Mouse (Mus musculus): ENCODE measurements around the gene Dnm3.

Gene Dnm3

GRCm38 (mm10) chr1:162209010-162209409 is 268.8 kb downstream of the Dnm3 start:
- DNase-seq (ENCODE audit: low spot score in 2 of 2), result no peak

DNA sequence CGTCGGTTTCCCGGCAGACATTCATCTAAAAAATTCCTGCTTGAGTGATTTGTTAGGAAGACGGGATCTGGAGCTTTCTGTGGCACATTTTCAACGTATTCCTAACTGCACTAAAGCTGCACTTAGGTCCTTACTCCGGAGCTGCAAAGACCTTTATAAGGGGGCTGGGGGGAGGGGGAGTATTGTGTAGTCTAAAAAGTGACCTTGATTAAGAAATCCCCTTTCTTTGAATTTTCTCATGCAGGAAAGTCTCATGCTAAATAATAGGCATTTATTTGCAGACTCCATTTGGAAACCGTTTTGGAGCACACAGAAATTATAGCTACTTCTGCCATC is 270.2 kb downstream of the Dnm3 start:
- no peak for DNase-seq (ENCODE audit: low spot score in 2 of 2)

DNA sequence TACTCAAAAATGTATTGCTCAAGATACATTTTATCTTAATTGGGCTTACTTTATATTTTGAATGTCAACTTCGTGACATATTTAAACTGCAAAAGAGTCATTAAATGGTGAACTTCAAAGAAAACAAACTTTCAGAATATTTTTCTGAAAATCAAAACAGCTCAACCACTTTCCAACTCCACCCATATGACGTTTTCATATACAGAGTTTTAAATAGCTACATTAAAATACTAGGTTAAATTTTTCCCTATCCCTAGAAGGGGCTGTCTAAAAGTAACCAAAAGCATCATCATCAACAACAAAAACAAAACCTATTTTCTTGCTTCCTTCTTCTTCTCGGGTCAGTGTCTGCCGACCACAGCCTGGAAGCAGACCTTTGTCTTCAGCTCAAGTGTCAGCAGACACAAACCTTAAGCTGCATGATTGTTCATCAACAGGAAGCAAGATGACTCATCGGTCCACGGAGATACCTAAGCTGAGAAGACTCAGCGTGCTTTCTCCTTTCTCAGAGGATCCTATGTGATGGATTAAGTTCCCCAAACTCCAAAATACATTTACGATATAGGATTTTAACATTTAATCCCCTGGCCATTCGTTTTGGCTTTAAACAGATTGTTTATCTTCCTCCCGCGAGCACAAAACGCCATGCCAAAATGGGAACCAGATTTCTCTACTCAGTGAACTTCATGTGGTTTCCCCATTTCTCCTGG is 270.7 kb downstream of the Dnm3 start:
- DNase-seq (ENCODE audit: low spot score in 2 of 2), result no peak

- no peak for DNase-seq (ENCODE audit: low spot score in 2 of 2)
Measured at GRCm38 (mm10) chr1:162202465-162203348, 275.1 kb downstream of the Dnm3 start.

DNA sequence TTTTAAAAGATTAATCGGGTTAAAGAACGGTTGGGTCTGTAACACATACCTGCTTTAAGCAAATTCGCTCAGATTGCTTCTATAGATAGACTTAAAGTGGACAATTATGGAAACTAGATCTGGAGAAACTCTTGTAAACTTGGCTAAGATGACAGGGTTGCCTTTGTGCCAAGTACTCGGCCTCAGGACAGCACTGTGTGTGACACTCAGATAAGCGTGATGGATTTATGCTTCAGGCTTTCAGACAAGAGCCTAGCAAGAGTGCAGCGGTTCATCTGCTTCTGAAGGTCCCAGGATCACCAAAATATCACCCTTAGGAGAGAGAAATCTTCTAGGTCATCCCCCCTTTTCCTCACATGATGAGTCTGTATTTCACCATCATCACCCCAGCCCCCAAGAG is 277.4 kb downstream of the Dnm3 start:
- DNase-seq (ENCODE audit: low spot score in 2 of 2), result no peak

DNA sequence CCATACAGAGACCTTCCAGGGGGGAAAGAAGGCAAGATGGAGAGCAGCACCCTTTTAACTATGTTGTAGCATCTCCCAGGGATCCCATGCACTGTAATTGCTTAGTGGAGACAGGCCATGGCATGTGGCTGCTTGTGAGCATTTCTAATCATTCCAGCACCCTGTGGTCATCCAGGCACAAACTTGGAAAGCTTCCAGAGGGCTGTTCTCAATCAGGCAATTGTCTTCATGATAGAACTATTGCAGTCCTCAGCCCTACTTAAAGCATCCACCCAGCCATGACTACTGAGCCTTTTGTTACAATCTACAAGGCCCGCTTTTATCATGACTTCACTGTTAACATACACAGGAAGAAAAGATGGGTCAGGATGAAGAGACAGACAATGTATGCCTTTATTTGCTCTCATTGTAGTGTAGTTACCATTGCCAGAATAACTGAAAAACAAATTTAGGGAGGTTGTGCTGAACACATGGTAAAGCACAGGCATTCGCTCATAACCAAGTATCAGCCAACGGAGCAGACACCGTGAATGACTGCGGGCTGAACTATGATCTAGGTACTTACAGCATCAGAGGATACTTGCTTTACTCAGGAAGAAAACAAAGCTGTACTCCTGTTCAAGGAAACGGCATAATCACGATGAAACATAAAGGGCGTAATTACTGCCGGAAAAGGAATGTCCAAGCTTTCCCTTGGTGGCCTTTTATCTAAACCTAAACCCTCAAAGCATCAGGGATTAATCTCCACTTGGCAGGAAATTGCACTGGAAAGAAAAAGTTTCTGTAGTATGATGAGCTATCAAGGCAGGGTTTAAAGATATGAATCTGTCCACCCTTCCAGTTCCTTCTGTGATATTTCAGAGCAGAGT is 280.8 kb downstream of the Dnm3 start:
- DNase-seq (ENCODE audit: low spot score in 2 of 2), result no peak

DNA sequence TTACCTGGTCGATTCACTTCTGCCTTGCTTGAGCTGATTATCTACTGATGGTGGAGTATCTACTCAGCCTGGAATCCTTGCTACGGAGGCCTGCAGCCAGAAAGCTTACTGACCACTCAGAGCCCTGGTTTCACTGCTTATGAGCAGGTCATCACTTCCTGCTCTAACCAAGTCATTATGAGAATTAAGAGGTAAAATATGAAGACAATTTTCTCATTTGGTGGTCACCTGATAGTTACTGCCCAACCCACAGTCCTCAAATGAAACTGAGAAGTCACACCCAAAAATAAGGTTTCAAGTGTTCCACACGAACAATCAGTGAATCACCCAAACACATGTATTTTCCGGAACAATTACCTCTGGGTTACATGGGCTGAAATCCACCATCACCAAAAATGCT is 289.1 kb downstream of the Dnm3 start:
- no peak for DNase-seq (ENCODE audit: low spot score in 2 of 2)

DNA sequence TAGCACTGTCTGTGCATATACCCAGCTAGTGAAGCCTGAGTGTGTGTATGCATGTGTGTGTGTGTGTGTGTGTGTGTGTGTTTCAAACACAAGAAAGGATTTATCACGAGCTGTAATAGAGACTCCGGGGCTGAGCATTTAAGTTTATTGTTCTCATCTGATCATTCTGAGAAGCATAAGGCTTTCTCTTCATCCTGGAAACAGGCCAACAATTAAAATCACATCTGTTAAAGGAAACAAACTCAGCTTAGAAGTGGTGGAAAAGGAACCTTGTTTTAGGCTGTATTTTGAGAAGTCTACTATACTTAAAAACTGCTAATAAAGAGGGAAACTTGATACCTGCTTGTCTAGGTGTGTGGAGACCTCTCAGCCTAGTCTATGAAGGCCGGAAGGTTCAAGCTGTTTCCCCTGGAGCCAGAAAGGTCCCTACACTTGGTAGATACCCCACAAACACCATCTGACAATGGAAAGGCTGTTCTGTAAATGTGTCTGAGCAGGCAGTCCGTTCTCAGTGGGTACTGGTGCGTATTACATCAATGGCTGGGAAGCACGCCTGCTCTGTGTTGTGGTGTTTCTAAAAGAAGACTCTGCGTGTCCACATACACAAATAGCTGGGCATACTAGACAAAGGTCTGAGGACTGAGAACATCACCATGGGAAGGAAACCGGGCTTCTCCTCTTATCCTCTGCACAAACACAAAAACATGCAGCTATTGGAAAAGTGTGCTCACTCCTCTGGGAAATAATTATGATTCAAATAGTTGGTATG is 290.3 kb downstream of the Dnm3 start:
- DNase-seq (ENCODE audit: low spot score in 2 of 2), result no peak

- no peak for DNase-seq (ENCODE audit: low spot score in 2 of 2)
Measured at GRCm38 (mm10) chr1:162186470-162187351, 291.1 kb downstream of the Dnm3 start.

DNA sequence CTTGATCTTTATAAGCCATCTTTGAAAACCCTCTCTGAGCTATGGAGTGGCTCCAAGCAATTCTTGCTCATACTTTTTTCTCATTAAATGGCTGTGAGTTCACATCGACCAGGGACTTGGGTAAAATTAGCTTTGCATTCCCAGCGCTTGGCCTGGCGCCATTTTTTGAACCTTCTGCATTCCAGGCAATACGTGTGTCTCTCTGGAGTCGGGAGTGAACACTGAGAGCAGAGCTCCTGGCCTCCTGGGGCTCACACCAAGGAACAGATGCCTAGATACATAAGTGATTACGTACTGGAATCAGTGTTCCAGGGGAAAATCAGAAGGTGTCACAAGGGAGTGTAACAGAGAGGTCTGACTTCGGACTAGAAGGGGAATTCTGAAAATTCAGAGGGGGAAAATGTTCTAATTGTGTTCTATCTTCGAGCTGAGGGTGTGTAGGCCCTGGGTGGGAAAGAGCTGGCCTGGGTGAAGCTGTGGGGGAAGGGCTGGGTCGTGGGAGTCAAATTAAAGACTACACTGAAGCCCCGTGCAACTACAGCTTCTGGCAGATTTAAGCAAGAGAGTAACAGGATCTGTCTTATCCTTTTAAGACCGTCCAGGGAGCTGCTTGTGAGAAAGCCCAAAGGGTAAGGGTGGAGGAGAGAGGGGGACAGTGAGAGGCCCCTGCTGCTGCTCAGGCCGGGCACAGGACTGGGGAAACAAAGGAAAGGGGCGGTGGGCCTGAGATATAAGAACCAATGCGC is 293.7 kb downstream of the Dnm3 start:
- peak; percentile 52 to 75 for DNase-seq (ENCODE audit: low spot score in 2 of 2)

- DNase-seq (ENCODE audit: low spot score in 2 of 2), result no peak
Measured at GRCm38 (mm10) chr1:162183438-162183837, 294.4 kb downstream of the Dnm3 start.

DNA sequence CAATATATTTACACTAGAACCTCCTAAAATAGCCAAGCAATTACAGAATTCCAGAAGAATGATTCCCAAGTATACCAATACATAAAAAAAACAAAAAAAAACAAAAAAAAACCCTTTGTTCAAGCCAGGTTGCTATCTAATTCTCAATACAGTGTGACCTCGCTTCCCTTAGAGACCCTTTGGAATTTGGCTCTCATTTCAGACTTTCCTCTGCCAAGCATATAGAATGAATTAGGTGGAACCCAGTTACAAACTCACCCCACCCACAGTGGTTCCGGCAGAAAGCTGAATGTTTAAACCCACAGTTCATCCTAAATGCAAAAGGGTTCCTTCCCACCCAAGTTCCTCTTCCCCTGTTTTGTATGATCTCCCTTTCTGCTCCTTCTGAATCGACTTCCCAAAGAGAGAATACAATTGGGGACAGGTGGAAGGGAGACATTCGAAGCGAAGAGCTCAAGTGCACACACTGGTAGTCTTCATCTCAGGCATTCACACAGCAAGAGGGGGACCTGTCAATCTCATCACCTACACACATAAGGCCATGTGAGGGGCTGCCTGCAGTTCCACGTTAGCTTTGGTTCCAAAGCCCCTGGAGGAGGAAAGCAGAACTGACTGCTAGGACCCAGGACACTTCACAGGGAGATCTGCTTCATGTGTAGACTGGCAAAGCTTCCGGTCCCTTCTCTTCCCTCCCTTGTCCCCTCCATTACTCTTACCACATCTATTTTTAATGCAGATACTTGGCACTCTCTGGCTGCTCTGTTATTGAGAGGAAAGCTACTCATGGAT is 296.5 kb downstream of the Dnm3 start:
- DNase-seq (ENCODE audit: low spot score in 2 of 2), result no peak

DNA sequence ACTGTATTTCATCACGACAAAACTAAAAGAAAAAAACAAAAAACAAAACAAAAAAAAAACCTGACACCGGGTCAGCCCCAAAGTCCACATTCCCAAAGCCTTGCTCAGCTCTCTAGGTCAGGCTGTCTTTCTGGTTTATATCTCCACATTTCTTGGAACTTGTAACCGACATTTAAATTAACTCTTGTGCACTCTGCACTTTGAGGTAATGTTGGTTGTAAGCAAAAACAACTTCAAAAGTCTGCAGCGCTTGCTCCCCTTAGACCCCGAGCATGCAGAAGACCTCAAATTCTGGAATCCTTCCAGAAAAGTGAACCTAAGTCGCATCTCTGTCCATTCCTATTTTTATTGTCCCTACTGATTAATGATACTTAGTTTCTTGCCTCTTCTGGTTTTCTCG is 297.4 kb downstream of the Dnm3 start:
- DNase-seq (ENCODE audit: low spot score in 2 of 2), result no peak

DNA sequence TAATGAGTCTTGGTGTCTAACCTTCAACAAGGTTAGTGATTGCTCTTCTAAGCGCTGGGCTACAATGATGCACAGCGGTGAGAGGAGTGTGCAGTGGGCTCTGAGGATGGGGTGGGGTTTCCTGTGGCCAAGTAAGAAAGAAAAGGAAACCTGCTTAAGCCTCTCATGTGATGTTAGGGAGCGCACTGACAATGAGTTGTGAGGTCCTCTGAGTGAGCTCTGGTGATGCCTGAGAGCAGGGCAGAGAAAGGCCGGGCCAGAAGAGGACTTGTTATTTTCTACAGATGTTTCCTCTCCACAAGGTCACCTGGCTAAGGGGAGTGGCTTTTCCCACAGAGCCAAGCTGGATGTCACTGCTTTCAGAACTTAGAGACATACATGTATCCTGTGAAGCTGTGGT is 298.4 kb downstream of the Dnm3 start:
- DNase-seq (ENCODE audit: low spot score in 2 of 2), result no peak

DNA sequence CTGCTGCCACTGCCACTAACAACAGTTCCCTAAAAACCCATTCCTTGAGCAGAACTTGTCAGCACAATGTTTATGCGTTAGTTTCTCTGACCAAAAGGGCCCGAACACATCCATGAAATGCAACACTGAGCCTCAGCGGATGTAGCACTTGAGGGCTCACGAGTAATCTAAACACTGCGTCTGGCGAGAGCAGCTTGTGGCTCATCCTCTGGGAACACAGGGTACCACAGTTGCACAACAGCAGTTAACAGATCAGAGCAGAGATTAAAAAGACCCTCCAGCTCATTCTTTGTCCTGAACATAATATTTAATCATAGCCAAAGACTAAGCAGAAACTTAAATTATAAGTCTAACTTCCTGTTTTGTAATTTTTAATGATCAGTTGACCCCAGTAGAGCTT is 305.0 kb downstream of the Dnm3 start:
- DNase-seq (ENCODE audit: low spot score in 2 of 2), result no peak

GRCm38 (mm10) chr1:162163687-162164484 is 313.9 kb downstream of the Dnm3 start:
- no peak for DNase-seq (ENCODE audit: low spot score in 2 of 2)

DNA sequence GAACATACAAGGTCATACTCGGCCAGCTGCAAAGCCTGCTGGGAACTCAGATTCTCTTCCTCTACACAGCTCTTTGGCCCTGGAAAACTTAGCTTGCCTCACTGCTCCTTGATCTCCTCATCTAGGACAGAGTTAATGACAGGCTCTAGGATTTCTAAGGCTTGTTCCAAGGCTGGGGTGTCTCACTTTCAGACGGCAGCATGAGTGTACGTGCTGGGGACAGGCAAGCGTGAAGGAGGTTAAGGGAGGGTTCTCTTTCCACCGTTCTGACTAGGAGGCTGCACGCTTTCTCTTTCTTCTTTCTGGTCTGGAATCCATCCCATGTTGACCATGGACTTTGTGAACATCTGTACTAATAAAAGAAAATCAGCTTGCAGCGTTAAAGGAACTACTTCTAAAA is 315.2 kb downstream of the Dnm3 start:
- DNase-seq (ENCODE audit: low spot score in 2 of 2), result no peak

- DNase-seq (ENCODE audit: low spot score in 2 of 2), result no peak
Measured at GRCm38 (mm10) chr1:162162249-162162648, 315.6 kb downstream of the Dnm3 start.

All from urinary bladder, postnatal 4 days (tissue).